Mouse (Mus musculus) midbrain, embryonic 14.5 days (tissue): Measurements from ENCODE around the gene Ddx55. TPM values are rescaled to one million over a fixed set of nuclear protein-coding genes. Genes with fewer than 3 reads are reported as not detected.

ENCODE experiments used
- ATAC-seq: fragments of 200-750 bp; cut with Nextera tagmentation; 2 replicates; pipeline ENCODE4 v1.8.0; 2017; ENCODE audit warnings: moderate number of reproducible peaks, moderate library complexity; ENCODE audit not compliant: low FRiP score, low TSS enrichment
- DNase-seq: peaks from one replicate; pipeline ENCODE4 v3.0.0-alpha.2; 2015
- H3K27ac ChIP-seq: fragments of 300-500 bp; sonication (generic); replicated peaks from 2 replicates; pipeline ENCODE4 v1.5.1; 2014; ENCODE audit warnings: mild to moderate bottlenecking, low read depth, low read length, moderate library complexity
- H3K27me3 ChIP-seq: fragments of 300-500 bp; sonication (generic); 2 replicates; pipeline ENCODE4 v1.6.1; 2014; ENCODE audit warnings: low read length, control low read depth, mixed read lengths; ENCODE audit not compliant: control insufficient read depth, insufficient read depth
- H3K36me3 ChIP-seq: fragments of 300-500 bp; sonication (generic); 2 replicates; pipeline ENCODE4 v1.6.1; 2014; ENCODE audit warnings: low read length, control low read depth; ENCODE audit not compliant: control insufficient read depth, insufficient read depth
- H3K4me1 ChIP-seq: fragments of 300-500 bp; sonication (generic); 2 replicates; pipeline ENCODE4 v1.6.1; 2014; ENCODE audit warnings: mild to moderate bottlenecking, antibody characterized with exemption, low read length, control low read depth; ENCODE audit not compliant: control insufficient read depth, insufficient read depth
- H3K4me2 ChIP-seq: fragments of 300-500 bp; sonication (generic); 2 replicates; pipeline ENCODE4 v1.6.1; 2014; ENCODE audit warnings: mild to moderate bottlenecking, low read length, moderate library complexity
- H3K4me3 ChIP-seq: fragments of 300-500 bp; sonication (generic); replicated peaks from 2 replicates; pipeline ENCODE4 v1.5.1; 2014; ENCODE audit warnings: low read depth, low read length
- H3K9ac ChIP-seq: fragments of 300-500 bp; sonication (generic); replicated peaks from 2 replicates; pipeline ENCODE4 v1.6.1; 2014; ENCODE audit warnings: mild to moderate bottlenecking, low read length, moderate library complexity
- H3K9me3 ChIP-seq: fragments of 300-500 bp; sonication (generic); 2 replicates; pipeline ENCODE4 v1.6.1; 2016; ENCODE audit warnings: low read length, control low read depth, mixed read lengths; ENCODE audit not compliant: control insufficient read depth
- WGBS: fragments of 180-500 bp; shearing (Covaris S2); extraction: QIAGEN DNeasy Blood & Tissue Kit; methylation state at CpG from one replicate; pipeline ENCODE4 v1.1.7; 2014; 5-methylcytosine and 5-hydroxymethylcytosine counted together
- polyA plus RNA-seq: library from polyadenylated mRNA; unstranded; fragments of >200 nt; fragmentation: Nextera tagmentation; extraction: Ambion mirVana; gene quantifications from 2 replicates; pipeline ENCODE4 v1.2.1, GENCODE M21; 2014

Gene Ddx55
- polyA plus RNA-seq, 1 experiment from 2014 or later: 22.1 TPM

- ATAC-seq (no peak), DNase-seq (no peak)
- no peaks in the 10 kb centered on the region for H3K9me3 ChIP-seq
- H3K27ac ChIP-seq: no peak overlapping the region
- H3K4me2 ChIP-seq: no peak overlapping the region
- H3K9ac ChIP-seq: no peak overlapping the region
- H3K27me3 ChIP-seq: no peaks in the 10 kb centered on the region
- H3K4me3 ChIP-seq: no peak overlapping the region
- WGBS: 90% methylated on average over 17 of the region's 17 CpGs
- H3K36me3 ChIP-seq: peaks cover 36% of the 10 kb centered on the region
- H3K4me1 ChIP-seq: no peaks in the 10 kb centered on the region
These were observed 52.5 kb downstream of the Ddx55 start for GRCm38 (mm10) chr5:124605041-124605622.

GRCm38 (mm10) chr5:124610965-124611364 is 58.3 kb downstream of the Ddx55 start:
- Histone ChIP-seq H3K4me1 (no peaks in the 10 kb centered on the region), H3K4me2 (no peak overlapping the region), H3K4me3 (no peak overlapping the region), H3K36me3 (peaks cover 63% of the 10 kb centered on the region), H3K9me3 (no peaks in the 10 kb centered on the region), H3K27me3 (no peaks in the 10 kb centered on the region), H3K9ac (no peak overlapping the region), H3K27ac (no peak overlapping the region)
- DNase-seq (peak; percentile 5), ATAC-seq (no peak)
- 77% methylated on average over 10 of the region's 10 CpGs for WGBS

- Histone ChIP-seq H3K9me3 (no peaks in the 10 kb centered on the region), H3K9ac (no peak overlapping the region), H3K27ac (no peak overlapping the region), H3K4me3 (no peak overlapping the region), H3K36me3 (peaks cover 49% of the 10 kb centered on the region), H3K27me3 (no peaks in the 10 kb centered on the region), H3K4me2 (no peak overlapping the region), H3K4me1 (no peaks in the 10 kb centered on the region)
- no peak for ATAC-seq
- no peak for DNase-seq
- WGBS: 92% methylated on average over 11 of the region's 11 CpGs
These were observed 62.0 kb downstream of the Ddx55 start for GRCm38 (mm10) chr5:124614709-124615108.

- Histone ChIP-seq H3K4me2 (no peak overlapping the region), H3K4me1 (no peaks in the 10 kb centered on the region), H3K4me3 (no peak overlapping the region), H3K9me3 (no peaks in the 10 kb centered on the region), H3K36me3 (peaks cover 34% of the 10 kb centered on the region), H3K27ac (no peak overlapping the region), H3K27me3 (no peaks in the 10 kb centered on the region), H3K9ac (no peak overlapping the region)
- 89% methylated on average over 10 of the region's 10 CpGs for WGBS
- DNase-seq: no peak
- no peak for ATAC-seq
These were observed 66.0 kb downstream of the Ddx55 start for GRCm38 (mm10) chr5:124618711-124619110.

Other genes starting within 250 kb of the Ddx55 start
- gene Mphosph9, start 224.9 kb upstream of the Ddx55 start, polyA plus RNA-seq: 11.7 and 16.8 TPM in 2 replicates
- gene 2810006K23Rik, start 224.8 kb upstream of the Ddx55 start, polyA plus RNA-seq: 9.1 and 10.6 TPM in 2 replicates
- 72.3 and 76.7 TPM in 2 replicates for gene Cdk2ap1, start 189.8 kb upstream of the Ddx55 start, polyA plus RNA-seq
- gene Sbno1, start 126.9 kb upstream of the Ddx55 start, polyA plus RNA-seq: 70.2 and 114 TPM in 2 replicates
- 20.9 and 23.2 TPM in 2 replicates for gene Kmt5a, start 112.9 kb upstream of the Ddx55 start, polyA plus RNA-seq
- 23.1 and 24.5 TPM in 2 replicates for gene Rilpl2, start 74.5 kb upstream of the Ddx55 start, polyA plus RNA-seq
- 8.9 and 10.6 TPM in 2 replicates for gene Snrnp35, start 69.7 kb upstream of the Ddx55 start, polyA plus RNA-seq
- gene Rilpl1, start 21.5 kb upstream of the Ddx55 start, polyA plus RNA-seq: 9.0 and 9.9 TPM in 2 replicates
- gene Tmed2, start 12.2 kb upstream of the Ddx55 start, polyA plus RNA-seq: 327 and 369 TPM in 2 replicates
- gene Eif2b1, start 26.3 kb downstream of the Ddx55 start, polyA plus RNA-seq: 71.8 and 73.4 TPM in 2 replicates
- 51.1 and 59.7 TPM in 2 replicates for gene Gtf2h3, start 26.3 kb downstream of the Ddx55 start, polyA plus RNA-seq
- gene Atp6v0a2, start 75.7 kb downstream of the Ddx55 start, polyA plus RNA-seq: 32.9 and 41.1 TPM in 2 replicates
- 0.18 and 0.26 TPM in 2 replicates for gene Dnah10, start 172.2 kb downstream of the Ddx55 start, polyA plus RNA-seq